Mouse (Mus musculus) bone marrow macrophage, adult 2 months (primary cell): Measurements from ENCODE around the gene Hist2h2ac.

Experiments
- CTCF ChIP-seq: IDR thresholded peaks from 2 replicates; pipeline ENCODE4 v1.5.1; 2012; ENCODE audit warnings: low read depth, mild to moderate bottlenecking, low read length, moderate library complexity
- POLR2A ChIP-seq: IDR thresholded peaks from 2 replicates; pipeline ENCODE4 v1.6.1; 2012; ENCODE audit warnings: mild to moderate bottlenecking, low read depth, low read length, borderline replicate concordance

GRCm38 (mm10) chr3:96182382-96182776 lies 38.3 kb downstream of the Hist2h2ac start:
- TF ChIP-seq CTCF (no peak), POLR2A (no peak)
